Comparison of ENCODE assay signal across 12 mouse cellular contexts in genomic region chr10:75565436-75565835, GRCm38 (mm10). TPM values are rescaled to one million over a fixed set of nuclear protein-coding genes. Genes with fewer than 3 reads are reported as not detected.
A peak's percentile ranks its signal among the peaks of the same experiment; 100 is the strongest.
DNase-seq lines count a peak whose midpoint lies in the region; ATAC-seq and TF ChIP-seq lines count a peak whose summit lies in the region.
"Had no signal": no experiment of that assay in that cellular context is flagged by ENCODE, and none has a peak within 500 bp of the region (broad histone marks: within the 10 kb centered on the region; RNA-seq: fewer than 3 reads in every experiment).

No protein-coding gene starts in this region.

- H3K36me3 ChIP-seq in kidney, embryonic 16.5 days (ENCODE audit: insufficient read depth, low read length) = no peaks in the 10 kb centered on the region
- H3K36me3 ChIP-seq in liver, postnatal 0 days (replicated peaks; ENCODE audit: insufficient read depth, low read length) = no peaks in the 10 kb centered on the region
- no peaks in the 10 kb centered on the region for H3K36me3 ChIP-seq in midbrain, postnatal 0 days (ENCODE audit: insufficient read depth, low read length)
- no peaks in the 10 kb centered on the region for H3K36me3 ChIP-seq in forebrain, embryonic 10.5 days (replicated peaks)
- H3K36me3 ChIP-seq: embryonic facial prominence, embryonic 12.5 days had no signal

- intact Hi-C loops in left cerebral cortex, postnatal 25 days (cut with DNase I) = no loop called here

- WGBS in kidney, embryonic 16.5 days = 46% methylated on average over 6 of the region's 6 CpGs
- WGBS in liver, postnatal 0 days (ENCODE audit: insufficient replicate concordance) = 25% methylated on average over 6 of the region's 6 CpGs
- 72% methylated on average over 6 of the region's 6 CpGs for WGBS in midbrain, postnatal 0 days
- WGBS in forebrain, embryonic 10.5 days = 74% methylated on average over 6 of the region's 6 CpGs

- no peaks in the 10 kb centered on the region for H3K9me3 ChIP-seq in kidney, embryonic 16.5 days (ENCODE audit: low read length)
- no peaks in the 10 kb centered on the region for H3K9me3 ChIP-seq in liver, postnatal 0 days (ENCODE audit: low read length)
- no peaks in the 10 kb centered on the region for H3K9me3 ChIP-seq in midbrain, postnatal 0 days (ENCODE audit: low read length)
- no peaks in the 10 kb centered on the region for H3K9me3 ChIP-seq in forebrain, embryonic 10.5 days
- H3K9me3 ChIP-seq: embryonic facial prominence, embryonic 12.5 days had no signal

- no peak for DNase-seq in kidney, adult 8-10 months
- no peak for DNase-seq in liver, postnatal 0 days
- DNase-seq in thymus, postnatal 10 days (ENCODE audit: low spot score in 2 of 2) = peak; percentile 67 to 74
- no peak for DNase-seq in left cerebral cortex, postnatal 25 days (ENCODE audit: low spot score in 2 of 2)
- DNase-seq in midbrain, postnatal 0 days (ENCODE audit: low spot score) = no peak
- DNase-seq in forebrain, embryonic 10.5 days (ENCODE audit: extremely low spot score, low spot score) = no peak
- DNase-seq: gastrocnemius, postnatal 36 days; right cerebral cortex, postnatal 4 days had no signal

- no peak overlapping the region; the same call in 1 of the 2 replicates for H3K9ac ChIP-seq in kidney, embryonic 16.5 days (replicated peaks; ENCODE audit: low read length)
- no peak overlapping the region for H3K9ac ChIP-seq in liver, postnatal 0 days (replicated peaks)
- no peak overlapping the region for H3K9ac ChIP-seq in midbrain, postnatal 0 days (replicated peaks; ENCODE audit: low read length, poor library complexity, severe bottlenecking)
- H3K9ac ChIP-seq: embryonic facial prominence, embryonic 12.5 days had no signal

- no peak overlapping the region for H3K4me2 ChIP-seq in kidney, embryonic 16.5 days (replicated peaks; ENCODE audit: low read depth, low read length)
- H3K4me2 ChIP-seq in liver, postnatal 0 days (ENCODE audit: low read depth, low read length) = peak overlapping the region; percentile 20
- H3K4me2 ChIP-seq in midbrain, postnatal 0 days (ENCODE audit: low read depth, low read length, poor library complexity, severe bottlenecking) = no peak overlapping the region
- H3K4me2 ChIP-seq: embryonic facial prominence, embryonic 12.5 days had no signal

- TF ChIP-seq EP300 in liver, postnatal 0 days (IDR thresholded peaks at IDR 0.05; ENCODE audit: low read depth) = no peak

- H3K27ac ChIP-seq in kidney, embryonic 16.5 days (ENCODE audit: low read length) = peak overlapping the region; percentile 89
- H3K27ac ChIP-seq in liver, postnatal 0 days (ENCODE audit: low read depth) = peak overlapping the region; percentile 73
- no peak overlapping the region for H3K27ac ChIP-seq in midbrain, postnatal 0 days (ENCODE audit: low read depth, low read length)
- H3K27ac ChIP-seq in forebrain, embryonic 10.5 days = no peak overlapping the region
- H3K27ac ChIP-seq: embryonic facial prominence, embryonic 12.5 days had no signal

- H3K27me3 ChIP-seq in kidney, embryonic 16.5 days (ENCODE audit: insufficient read depth, low read length) = peaks cover 14% of the 10 kb centered on the region
- H3K27me3 ChIP-seq in liver, postnatal 0 days (ENCODE audit: insufficient read depth, low read length) = peaks cover 15% of the 10 kb centered on the region
- H3K27me3 ChIP-seq in midbrain, postnatal 0 days (ENCODE audit: insufficient read depth, low read length) = no peaks in the 10 kb centered on the region
- H3K27me3 ChIP-seq in forebrain, embryonic 10.5 days (ENCODE audit: poor library complexity, severe bottlenecking) = peaks cover 73% of the 10 kb centered on the region

- no peak for TF ChIP-seq CTCF in liver, postnatal 0 days (IDR thresholded peaks at IDR 0.05; ENCODE audit: low read depth)
- TF ChIP-seq CTCF in midbrain, postnatal 0 days (IDR thresholded peaks at IDR 0.05) = no peak

- H3K4me1 ChIP-seq in kidney, embryonic 16.5 days (ENCODE audit: insufficient read depth, low read length) = peaks cover 22% of the 10 kb centered on the region
- H3K4me1 ChIP-seq in liver, postnatal 0 days (ENCODE audit: insufficient read depth) = peaks cover 27% of the 10 kb centered on the region
- H3K4me1 ChIP-seq in midbrain, postnatal 0 days (ENCODE audit: insufficient read depth, low read length) = peaks cover 11% of the 10 kb centered on the region
- H3K4me1 ChIP-seq in forebrain, embryonic 10.5 days = peaks cover 25% of the 10 kb centered on the region

- ATAC-seq in kidney, embryonic 16.5 days (ENCODE audit: low FRiP score, low TSS enrichment) = peak; percentile 8; the same call in 1 of the 2 replicates
- peak; percentile 99 for ATAC-seq in activated CD4-positive, CD25-positive, alpha-beta regulatory T cell, adult 4 months
- ATAC-seq in liver, postnatal 0 days = peak; percentile 37; the same call in 1 of the 2 replicates
- ATAC-seq in midbrain, postnatal 0 days (ENCODE audit: low FRiP score) = no peak

- H3K4me3 ChIP-seq in kidney, embryonic 16.5 days (ENCODE audit: low read length) = 0 out of 2 replicates have a peak overlapping the region, but pooled peaks have one; percentile 0
- no peak overlapping the region for H3K4me3 ChIP-seq in liver, postnatal 0 days (ENCODE audit: low read depth, low read length)
- H3K4me3 ChIP-seq in midbrain, postnatal 0 days (ENCODE audit: low read depth, low read length) = no peak overlapping the region
- H3K4me3 ChIP-seq in forebrain, embryonic 10.5 days = no peak overlapping the region
- H3K4me3 ChIP-seq: embryonic facial prominence, embryonic 12.5 days; myocyte had no signal

RNA-seq across cellular contexts. Expression of gene Ggt1, which starts 4.0 kb away (rescaled TPM):
- 244 and 292 TPM in 2 replicates for polyA plus RNA-seq in kidney, embryonic 16.5 days (2015; fragmentation: Nextera tagmentation; extraction: Ambion mirVana)
- 1 to 10 TPM; 2.1 to 3.1 TPM for polyA plus RNA-seq in activated CD4-positive, CD25-positive, alpha-beta regulatory T cell, adult 4 months (2017; shearing (Covaris generic))
- polyA plus RNA-seq in liver, postnatal 0 days (2015; fragmentation: Nextera tagmentation; extraction: Ambion mirVana) = 27.4 and 28.6 TPM in 2 replicates
- 1 to 10 TPM; 2.2 to 4.2 TPM for total RNA-seq in left cerebral cortex, postnatal 25 days (2021)
- 1.4 and 5.4 TPM in 2 replicates for total RNA-seq in midbrain, postnatal 0 days (2014; rRNA removed)
- 1.0 and 2.0 TPM in 2 replicates for polyA plus RNA-seq in midbrain, postnatal 0 days (2015; fragmentation: Nextera tagmentation; extraction: Ambion mirVana)
- polyA plus RNA-seq in forebrain, embryonic 10.5 days (2016; fragmentation: Nextera tagmentation; extraction: Ambion mirVana) = 1.6 and 2.3 TPM in 2 replicates

RNA-seq across cellular contexts. Expression of gene Lrrc75b, which starts 5.3 kb away (rescaled TPM):
- 3.3 and 3.8 TPM in 2 replicates for polyA plus RNA-seq in kidney, embryonic 16.5 days (2015; fragmentation: Nextera tagmentation; extraction: Ambion mirVana)
- polyA plus RNA-seq in activated CD4-positive, CD25-positive, alpha-beta regulatory T cell, adult 4 months (2017; shearing (Covaris generic)) = under 1 TPM; 0.45 to 0.65 TPM
- polyA plus RNA-seq in liver, postnatal 0 days (2015; fragmentation: Nextera tagmentation; extraction: Ambion mirVana) = 0.05 and 0.06 TPM in 2 replicates
- 1 to 10 TPM; 9.1 to 9.2 TPM for total RNA-seq in left cerebral cortex, postnatal 25 days (2021)
- 41.4 and 44.2 TPM in 2 replicates for total RNA-seq in midbrain, postnatal 0 days (2014; rRNA removed)
- polyA plus RNA-seq in midbrain, postnatal 0 days (2015; fragmentation: Nextera tagmentation; extraction: Ambion mirVana) = 37.5 and 39.5 TPM in 2 replicates
- polyA plus RNA-seq in forebrain, embryonic 10.5 days (2016; fragmentation: Nextera tagmentation; extraction: Ambion mirVana) = 1.1 TPM in 2 replicates

RNA-seq across cellular contexts. Expression of gene Ggt5, which starts 23.7 kb away (rescaled TPM):
- 6.4 and 9.5 TPM in 2 replicates for polyA plus RNA-seq in kidney, embryonic 16.5 days (2015; fragmentation: Nextera tagmentation; extraction: Ambion mirVana)
- under 1 TPM; 0.15 to 0.64 TPM for polyA plus RNA-seq in activated CD4-positive, CD25-positive, alpha-beta regulatory T cell, adult 4 months (2017; shearing (Covaris generic))
- polyA plus RNA-seq in liver, postnatal 0 days (2015; fragmentation: Nextera tagmentation; extraction: Ambion mirVana) = 0.81 and 1.4 TPM in 2 replicates
- 1 to 10 TPM; 2.6 to 2.8 TPM for total RNA-seq in left cerebral cortex, postnatal 25 days (2021)
- 5.8 and 9.1 TPM in 2 replicates for total RNA-seq in midbrain, postnatal 0 days (2014; rRNA removed)
- 1.3 and 2.4 TPM in 2 replicates for polyA plus RNA-seq in midbrain, postnatal 0 days (2015; fragmentation: Nextera tagmentation; extraction: Ambion mirVana)
- polyA plus RNA-seq in forebrain, embryonic 10.5 days (2016; fragmentation: Nextera tagmentation; extraction: Ambion mirVana) = 0.21 and 0.97 TPM in 2 replicates

RNA-seq across cellular contexts. Expression of gene Gucd1, which starts 47.7 kb away (rescaled TPM):
- 53.4 and 54.0 TPM in 2 replicates for polyA plus RNA-seq in kidney, embryonic 16.5 days (2015; fragmentation: Nextera tagmentation; extraction: Ambion mirVana)
- 10 to 100 TPM; 11.7 to 17.0 TPM for polyA plus RNA-seq in activated CD4-positive, CD25-positive, alpha-beta regulatory T cell, adult 4 months (2017; shearing (Covaris generic))
- polyA plus RNA-seq in liver, postnatal 0 days (2015; fragmentation: Nextera tagmentation; extraction: Ambion mirVana) = 45.2 and 45.6 TPM in 2 replicates
- 10 to 100 TPM; 17.4 to 20.0 TPM for total RNA-seq in left cerebral cortex, postnatal 25 days (2021)
- total RNA-seq in midbrain, postnatal 0 days (2014; rRNA removed) = 41.2 and 48.0 TPM in 2 replicates
- 12.6 and 14.4 TPM in 2 replicates for polyA plus RNA-seq in midbrain, postnatal 0 days (2015; fragmentation: Nextera tagmentation; extraction: Ambion mirVana)
- 28.6 and 34.3 TPM in 2 replicates for polyA plus RNA-seq in forebrain, embryonic 10.5 days (2016; fragmentation: Nextera tagmentation; extraction: Ambion mirVana)

RNA-seq across cellular contexts. Expression of gene Snrpd3, which starts 48.1 kb away (rescaled TPM):
- polyA plus RNA-seq in kidney, embryonic 16.5 days (2015; fragmentation: Nextera tagmentation; extraction: Ambion mirVana) = 156 and 186 TPM in 2 replicates
- polyA plus RNA-seq in activated CD4-positive, CD25-positive, alpha-beta regulatory T cell, adult 4 months (2017; shearing (Covaris generic)) = 100 to 1,000 TPM; 133 to 205 TPM
- polyA plus RNA-seq in liver, postnatal 0 days (2015; fragmentation: Nextera tagmentation; extraction: Ambion mirVana) = 51.9 and 58.8 TPM in 2 replicates
- 10 to 100 TPM; 71.6 to 77.3 TPM for total RNA-seq in left cerebral cortex, postnatal 25 days (2021)
- total RNA-seq in midbrain, postnatal 0 days (2014; rRNA removed) = 17.2 and 20.4 TPM in 2 replicates
- 137 and 143 TPM in 2 replicates for polyA plus RNA-seq in midbrain, postnatal 0 days (2015; fragmentation: Nextera tagmentation; extraction: Ambion mirVana)
- 289 and 305 TPM in 2 replicates for polyA plus RNA-seq in forebrain, embryonic 10.5 days (2016; fragmentation: Nextera tagmentation; extraction: Ambion mirVana)

Comparison
In these comparisons a context has a peak if more than half of its experiments do, and no peak if none do; other contexts are left out.
1. H3K27ac ChIP-seq: peak in kidney, embryonic 16.5 days (single experiment) and liver, postnatal 0 days (single experiment); none in midbrain, postnatal 0 days (single experiment) and forebrain, embryonic 10.5 days (single experiment).
2. DNase-seq: peak in thymus, postnatal 10 days (2 of 2); none in kidney, adult 8-10 months (0 of 2), liver, postnatal 0 days (single experiment), left cerebral cortex, postnatal 25 days (0 of 2), midbrain, postnatal 0 days (single experiment) and forebrain, embryonic 10.5 days (single experiment).